Mouse (Mus musculus): ENCODE measurements around the gene Abr.

DNA sequence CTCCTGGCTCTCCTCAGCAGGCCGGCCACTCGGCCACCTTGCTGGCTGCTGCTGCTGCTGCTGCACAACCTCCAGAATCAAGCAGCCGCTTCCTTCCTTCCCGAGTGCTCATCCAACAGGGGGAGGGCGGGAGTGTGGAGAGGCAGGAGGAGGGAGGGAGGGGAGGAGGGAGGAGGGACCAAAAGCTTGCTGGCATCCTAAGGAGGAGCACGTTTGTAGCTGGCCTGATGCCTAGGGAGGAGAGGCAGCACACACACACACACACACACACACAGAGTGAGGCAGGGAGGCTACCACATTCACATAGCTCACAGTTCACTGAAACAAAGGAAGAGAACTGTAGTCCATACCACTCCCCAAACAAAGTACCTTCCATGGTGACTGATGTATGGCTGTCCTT is 153.8 kb downstream of the Abr start:
- TF ChIP-seq POLR2A (IDR thresholded peaks at IDR 0.05; ENCODE audit: borderline replicate concordance, extremely low read depth, low read depth, low read length) (no peak), CTCF (IDR thresholded peaks at IDR 0.05; ENCODE audit: insufficient read depth, low read length) (no peak)
